Mouse (Mus musculus) layer of hippocampus, postnatal 25 days (tissue): Measurements from ENCODE around the gene Olfr1375. TPM values are rescaled to one million over a fixed set of nuclear protein-coding genes. Genes with fewer than 3 reads are reported as not detected.
A peak's percentile ranks its signal among the peaks of the same experiment; 100 is the strongest.
"Not testable (repeated sequence)": the region's sequence is repeated elsewhere in the genome, so short reads cannot be mapped to it uniquely, and the experiment has no call there.

Source experiments
- DNase-seq, 2 experiments: peaks; one replicate each; pipeline ENCODE4 v3.0.0; 2022; ENCODE audit warnings: mixed read lengths in 2 of 2, low spot score in 1 of 2; ENCODE audit errors: extremely low spot score in 1 of 2
- total RNA-seq, 2 experiments: library from RNA; stranded (reverse); gene quantifications; 2 replicates each; pipeline ENCODE4 v1.2.3; 2021

Gene Olfr1375
- total RNA-seq = not detected

DNA sequence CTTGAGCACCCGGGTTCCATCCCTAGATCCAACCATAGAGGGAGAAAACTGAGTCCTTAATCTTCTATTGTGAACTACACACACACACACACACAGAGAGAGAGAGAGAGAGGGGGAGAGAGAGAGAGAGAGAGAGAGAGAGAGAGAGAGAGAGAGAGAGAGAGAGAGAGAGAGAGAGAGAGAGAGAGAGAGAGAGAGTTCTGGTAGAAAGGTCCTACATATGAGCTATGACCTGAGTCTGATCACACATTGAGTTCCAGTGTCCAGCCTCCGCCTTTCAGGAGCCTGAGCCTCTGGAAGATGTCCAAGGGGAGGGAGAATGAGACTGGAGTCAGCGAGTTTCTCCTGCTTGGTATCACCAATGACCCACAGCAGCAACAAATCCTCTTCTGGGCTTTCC, at the start of gene Olfr1375:
Olfr1375 (plus strand) TSS at position 301 of the 400 bp plus-strand sequence.
- DNase-seq = not testable (repeated sequence)

DNA sequence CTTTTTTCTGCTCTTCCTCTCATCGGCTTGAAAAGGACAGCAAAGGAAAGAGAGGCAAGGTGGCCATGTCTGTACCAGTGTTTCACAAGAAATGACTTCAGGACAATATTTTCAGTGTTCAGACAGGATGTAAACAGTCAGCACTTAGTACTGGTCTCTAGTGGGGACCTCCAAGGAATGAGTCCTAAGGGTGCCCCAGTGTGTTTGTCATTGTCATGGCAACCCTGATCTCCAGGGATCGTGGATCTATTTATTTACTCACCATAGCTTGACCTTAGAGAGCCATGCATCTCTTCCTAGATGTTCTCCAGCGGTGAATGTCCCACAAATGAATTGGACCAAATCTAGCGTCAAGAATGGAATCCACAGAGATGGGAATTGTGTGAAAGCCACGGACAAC, 44.6 kb upstream of the Olfr1375 start, which contains the start of gene Olfr51:
Olfr51 (plus strand) TSS at position 301 of the 400 bp plus-strand sequence.
- no peak for DNase-seq

DNA sequence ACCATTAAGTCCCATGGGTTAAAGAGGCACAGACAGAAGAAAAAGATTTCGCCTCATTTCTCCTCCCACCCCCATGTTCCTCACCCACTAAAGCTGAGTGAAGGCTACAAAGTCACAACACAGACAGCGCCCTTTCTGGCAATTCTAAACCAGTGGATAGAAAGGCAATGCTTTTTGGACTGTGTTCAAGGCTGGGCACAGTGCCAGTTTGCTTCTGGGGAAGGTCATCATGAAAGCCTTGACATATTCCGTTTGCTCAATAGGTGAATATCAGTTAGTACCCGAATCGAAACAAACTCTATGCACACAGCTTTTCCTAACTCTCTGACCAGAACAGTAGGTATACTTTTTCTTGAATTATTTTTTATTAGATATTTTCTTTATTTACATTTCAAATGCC, 36.1 kb upstream of the Olfr1375 start:
- DNase-seq = no peak

DNA sequence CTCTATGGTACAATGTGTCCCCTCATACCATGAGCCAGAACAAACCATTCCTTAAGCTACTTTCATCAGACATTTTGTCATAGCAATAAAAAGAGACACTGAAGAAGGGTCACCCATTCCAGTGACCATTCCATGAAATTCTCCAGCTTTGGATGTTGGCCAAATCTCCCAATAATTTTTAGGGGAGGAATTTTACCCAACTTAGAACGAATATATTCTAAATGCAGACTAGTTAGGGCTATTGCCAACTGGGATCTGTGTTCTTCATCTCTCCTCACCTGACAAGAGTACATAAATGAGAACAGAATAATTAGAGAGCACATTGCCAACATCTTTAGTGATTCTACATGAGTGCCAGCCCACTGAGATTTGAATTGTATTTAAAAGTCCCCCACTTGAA, 34.0 kb upstream of the Olfr1375 start, which contains the start of gene Olfr54:
Olfr54 (plus strand) TSS at position 301 of the 400 bp plus-strand sequence.
- DNase-seq = no peak

GRCm38 (mm10) chr11:51016341-51016740, 31.6 kb upstream of the Olfr1375 start:
- no peak for DNase-seq

- DNase-seq = not testable (repeated sequence)
Measured at GRCm38 (mm10) chr11:51026811-51027210, 21.1 kb upstream of the Olfr1375 start.

DNA sequence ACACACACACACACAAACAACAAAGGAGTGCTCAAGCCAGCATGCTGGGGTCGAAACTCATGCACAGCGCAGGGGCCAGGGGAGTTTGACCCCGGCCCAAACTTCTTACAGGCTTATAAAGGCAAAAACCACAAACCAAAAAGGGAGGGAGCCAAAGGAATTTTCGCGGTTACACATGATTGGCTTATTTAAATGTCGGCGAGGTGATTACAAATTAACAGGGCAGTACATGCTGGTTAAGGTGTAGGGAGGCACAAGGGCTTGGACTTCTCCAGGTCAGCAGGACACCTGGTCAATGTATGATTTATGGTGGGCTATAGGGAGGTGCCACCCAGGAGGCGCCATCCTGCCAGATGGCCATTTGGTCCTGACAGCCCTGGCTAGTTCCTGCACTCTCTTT, 18.5 kb upstream of the Olfr1375 start:
- DNase-seq = not testable (repeated sequence)

GRCm38 (mm10) chr11:51030225-51030624, 17.7 kb upstream of the Olfr1375 start:
- DNase-seq = no peak

DNA sequence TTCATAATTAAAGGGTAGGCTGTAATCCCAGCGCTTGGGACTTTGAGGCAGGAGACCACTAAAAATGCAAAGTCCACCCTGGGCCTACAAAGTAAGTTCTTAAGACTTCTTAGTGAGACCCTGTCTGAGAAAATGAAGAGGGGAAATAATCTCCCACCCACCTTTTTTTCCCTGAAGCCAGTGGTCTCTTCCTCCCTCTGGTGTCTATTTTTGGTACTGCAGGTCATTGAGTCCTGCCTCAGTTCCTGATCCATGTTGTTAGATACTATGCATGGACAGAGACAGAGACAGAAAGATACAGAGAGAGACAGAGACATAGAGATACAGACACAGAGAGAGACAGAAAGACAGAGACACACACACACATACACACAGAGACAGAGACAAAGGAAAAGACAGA, 15.1 kb upstream of the Olfr1375 start:
- DNase-seq = peak; percentile 10 to 17

DNA sequence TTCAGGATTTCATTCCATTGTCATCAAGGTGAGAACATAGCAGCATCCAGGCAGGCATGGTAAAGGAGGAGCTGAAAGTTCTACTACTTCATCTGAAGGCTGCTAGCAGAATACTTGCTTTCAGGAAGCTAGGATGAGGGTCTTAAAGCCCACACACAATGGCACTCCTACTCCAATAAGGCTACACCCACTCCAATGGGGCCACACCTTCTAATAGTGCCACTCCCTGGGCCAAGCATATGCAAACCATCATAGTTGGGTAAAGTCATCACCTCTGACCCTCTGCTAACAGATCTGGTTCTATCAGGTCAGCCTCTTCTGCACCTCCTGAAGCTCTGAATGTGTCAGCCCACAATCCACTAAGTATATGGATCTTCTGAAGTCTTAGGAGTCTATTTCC, 13.8 kb upstream of the Olfr1375 start:
- not testable (repeated sequence) for DNase-seq

- no peak for DNase-seq
Measured at GRCm38 (mm10) chr11:51035951-51036350, 12.0 kb upstream of the Olfr1375 start.

DNA sequence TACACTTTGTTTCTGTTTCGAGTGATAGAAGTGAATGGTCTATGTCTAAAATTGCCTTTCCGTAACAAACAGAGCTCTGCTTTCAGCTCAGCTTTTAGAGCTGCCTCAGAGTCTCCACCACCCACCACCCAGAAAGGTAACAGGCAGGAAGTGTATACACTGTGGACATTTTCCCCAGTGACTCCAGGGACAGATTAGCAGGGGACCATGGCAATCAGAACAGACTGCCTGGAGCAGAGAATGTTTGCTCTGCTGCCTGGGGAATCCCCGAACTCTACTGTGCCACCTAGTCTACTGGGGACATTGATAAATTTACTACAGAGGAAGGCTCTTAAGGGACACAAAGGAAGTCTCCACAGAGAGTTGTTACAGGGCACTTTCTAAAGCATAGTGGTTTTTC, 3.1 kb upstream of the Olfr1375 start:
- DNase-seq = not testable (repeated sequence)

GRCm38 (mm10) chr11:51051678-51052077, 3.8 kb downstream of the Olfr1375 start:
- no peak for DNase-seq

- peak in 1 of 2 experiments; percentile 11 for DNase-seq
Measured at GRCm38 (mm10) chr11:51053230-51053629, 5.3 kb downstream of the Olfr1375 start.

- peak; percentile 44 to 63 for DNase-seq
Measured at GRCm38 (mm10) chr11:51059151-51059571, 11.3 kb downstream of the Olfr1375 start, which contains the start of gene Zfp354a. Zfp354a (plus strand) TSS chr11:51059257.

- no peak for DNase-seq
Measured at GRCm38 (mm10) chr11:51059640-51060039, 11.7 kb downstream of the Olfr1375 start.

- no peak for DNase-seq
Measured at GRCm38 (mm10) chr11:51060981-51061380, 13.1 kb downstream of the Olfr1375 start.

DNA sequence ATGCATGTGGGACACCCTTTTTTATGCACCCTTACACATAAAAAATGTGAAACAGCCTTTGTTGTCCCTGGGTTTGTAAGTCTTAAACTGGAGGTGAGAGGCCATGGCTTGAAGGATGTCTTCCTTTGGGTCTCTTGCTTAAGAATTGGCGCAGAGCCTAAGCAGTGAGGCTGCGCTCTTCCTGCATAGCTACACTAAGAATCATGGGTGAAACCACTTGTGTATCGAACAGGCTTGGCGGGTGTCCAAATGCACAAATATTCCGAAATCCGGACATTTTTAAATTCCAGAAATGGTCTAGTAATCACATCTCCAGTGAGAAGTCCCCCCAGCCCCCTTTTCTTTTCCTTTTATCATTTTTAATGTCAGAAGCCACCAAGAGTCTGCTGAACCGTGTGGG, 15.4 kb downstream of the Olfr1375 start:
- DNase-seq = no peak

DNA sequence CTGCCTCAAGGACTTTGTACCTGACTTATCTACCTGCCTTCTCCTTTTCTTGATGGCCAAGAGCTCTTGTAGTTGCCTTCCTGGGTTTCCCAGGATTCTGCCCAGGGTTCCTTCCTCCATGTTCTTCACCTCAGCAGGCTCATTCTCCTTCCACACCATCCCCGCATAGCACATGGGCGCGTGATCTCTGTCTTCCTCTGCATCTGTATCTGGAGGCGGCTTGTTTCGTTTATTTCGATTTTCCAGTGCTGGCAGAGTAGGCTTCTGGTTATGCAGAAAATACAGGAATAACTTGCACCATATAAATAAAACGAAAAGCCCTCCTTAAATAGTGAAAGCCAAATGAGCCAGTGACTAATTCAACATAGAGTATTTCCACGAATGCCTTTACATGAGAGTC, 15.9 kb downstream of the Olfr1375 start:
- no peak for DNase-seq

- DNase-seq = no peak
Measured at GRCm38 (mm10) chr11:51084527-51084926, 36.6 kb downstream of the Olfr1375 start.

DNA sequence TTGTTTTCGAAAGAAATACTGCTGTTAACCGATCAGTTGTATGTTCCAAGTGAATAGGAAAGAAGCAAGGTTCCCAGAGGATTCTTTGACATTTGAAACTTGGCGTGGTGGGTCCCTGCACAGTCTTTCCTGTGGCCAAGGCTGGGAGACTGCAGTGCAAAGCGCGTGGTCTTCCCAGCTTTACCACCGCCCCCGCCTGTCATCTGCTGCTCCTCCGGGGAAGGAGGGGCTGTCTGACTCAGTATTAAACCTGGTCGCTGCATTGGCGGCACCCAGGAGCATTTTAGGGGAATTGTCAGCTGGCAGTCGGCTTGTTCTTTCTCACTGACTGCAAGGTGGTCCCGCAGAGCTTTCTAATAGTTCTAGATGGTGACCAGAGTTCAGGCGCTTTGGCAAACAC, 37.4 kb downstream of the Olfr1375 start:
- DNase-seq = peak in 1 of 2 experiments; percentile 15
